ENCODE assay signal across 10 mouse cellular contexts in genomic region chr1:97833466-97834353, GRCm38 (mm10).
DNase-seq lines count a peak whose midpoint lies in the region; ATAC-seq and TF ChIP-seq lines count a peak whose summit lies in the region.
"Had no signal": no experiment of that assay in that cellular context is flagged by ENCODE, and none has a peak within 500 bp of the region (broad histone marks: within the 10 kb centered on the region; RNA-seq: fewer than 3 reads in every experiment).

No protein-coding gene starts in this region.

- DNase-seq in hindbrain, embryonic 14.5 days (ENCODE audit: low spot score) = peak; percentile 62
- DNase-seq in hindbrain, embryonic 10.5 days (ENCODE audit: low spot score) = no peak
- DNase-seq in brain, embryonic 14.5 days (ENCODE audit: low read depth) = peak; percentile 95
- DNase-seq in gastrocnemius, postnatal 25 days = peak; percentile 25
- DNase-seq in kidney, postnatal 25 days = peak; percentile 49 to 55
- peak; percentile 60 for DNase-seq in right cerebral cortex, postnatal 4 days
- DNase-seq in natural killer cell, adult 2 months (ENCODE audit: low spot score in 2 of 2) = no peak
- DNase-seq in embryo, embryonic 11 days = no peak

- 46% methylated on average over 5 of the region's 5 CpGs for WGBS in hindbrain, embryonic 14.5 days
- 78% methylated on average over 5 of the region's 5 CpGs for WGBS in hindbrain, embryonic 10.5 days

- TF ChIP-seq CTCF in brain, embryonic 14.5 days (IDR thresholded peaks at IDR 0.05; ENCODE audit: borderline replicate concordance, extremely low read depth, insufficient read depth, insufficient read length) = no peak

- ATAC-seq in hindbrain, embryonic 14.5 days (ENCODE audit: low FRiP score) = peak; percentile 85; the same call in 1 of the 2 replicates

- no peak overlapping the region for H3K9ac ChIP-seq in hindbrain, embryonic 14.5 days
- H3K9ac ChIP-seq: midbrain, embryonic 12.5 days had no signal

- no peaks in the 10 kb centered on the region for H3K9me3 ChIP-seq in hindbrain, embryonic 14.5 days (ENCODE audit: control insufficient read depth, low read length)
- H3K9me3 ChIP-seq in hindbrain, embryonic 10.5 days = no peaks in the 10 kb centered on the region
- H3K9me3 ChIP-seq: midbrain, embryonic 12.5 days had no signal

- no peaks in the 10 kb centered on the region for H3K27me3 ChIP-seq in hindbrain, embryonic 14.5 days (ENCODE audit: control insufficient read depth, insufficient read depth, low read length)
- no peaks in the 10 kb centered on the region for H3K27me3 ChIP-seq in hindbrain, embryonic 10.5 days (ENCODE audit: insufficient read depth, poor library complexity, severe bottlenecking)
- H3K27me3 ChIP-seq: midbrain, embryonic 12.5 days had no signal

- H3K36me3 ChIP-seq in hindbrain, embryonic 14.5 days (replicated peaks; ENCODE audit: control insufficient read depth, insufficient read depth) = peaks cover 8% of the 10 kb centered on the region; the same call in 1 of the 2 replicates
- no peaks in the 10 kb centered on the region for H3K36me3 ChIP-seq in hindbrain, embryonic 10.5 days
- H3K36me3 ChIP-seq: midbrain, embryonic 12.5 days had no signal

- H3K4me2 ChIP-seq in hindbrain, embryonic 14.5 days (replicated peaks) = no peak overlapping the region
- H3K4me2 ChIP-seq: midbrain, embryonic 12.5 days had no signal

- no peak overlapping the region for H3K4me3 ChIP-seq in hindbrain, embryonic 14.5 days (replicated peaks; ENCODE audit: low read length)
- H3K4me3 ChIP-seq in hindbrain, embryonic 10.5 days = no peak overlapping the region
- H3K4me3 ChIP-seq: erythroblast, embryonic 14.5 days; midbrain, embryonic 12.5 days had no signal

- 0 out of 2 replicates have a peak, but pooled peaks cover 5% of the 10 kb centered on the region for H3K4me1 ChIP-seq in hindbrain, embryonic 14.5 days (replicated peaks; ENCODE audit: control insufficient read depth, insufficient read depth, low read length)
- no peaks in the 10 kb centered on the region for H3K4me1 ChIP-seq in hindbrain, embryonic 10.5 days (replicated peaks)
- H3K4me1 ChIP-seq: midbrain, embryonic 12.5 days had no signal

- peak overlapping the region; percentile 51 for H3K27ac ChIP-seq in hindbrain, embryonic 14.5 days
- H3K27ac ChIP-seq in hindbrain, embryonic 10.5 days = no peak overlapping the region
- H3K27ac ChIP-seq: midbrain, embryonic 12.5 days had no signal

- no peak for TF ChIP-seq POLR2A in brain, embryonic 14.5 days (IDR thresholded peaks at IDR 0.05; ENCODE audit: borderline replicate concordance, extremely low read depth, insufficient read depth, insufficient read length, poor library complexity, severe bottlenecking)

Comparison
In these comparisons a context has a peak if more than half of its experiments do, and no peak if none do; other contexts are left out.
1. DNase-seq: peak in hindbrain, embryonic 14.5 days (single experiment), brain, embryonic 14.5 days (single experiment), gastrocnemius, postnatal 25 days (single experiment), kidney, postnatal 25 days (2 of 2) and right cerebral cortex, postnatal 4 days (single experiment); none in hindbrain, embryonic 10.5 days (single experiment), natural killer cell, adult 2 months (0 of 2) and embryo, embryonic 11 days (single experiment).